Mouse (Mus musculus) heart, adult 2 months (tissue): ENCODE results near the gene Alyref2.

Experiments
- CTCF ChIP-seq: fragments of 200-600 bp; IDR thresholded peaks from 2 replicates; pipeline ENCODE4 v1.8.1; 2022; ENCODE audit warnings: antibody characterized with exemption, mild to moderate bottlenecking, moderate library complexity
- POLR2A ChIP-seq: fragments of 200-500 bp; IDR thresholded peaks from 2 replicates; pipeline ENCODE4 v1.6.1; 2011; ENCODE audit warnings: mild to moderate bottlenecking, low read depth, low read length, control low read depth; ENCODE audit not compliant: insufficient read depth

DNA sequence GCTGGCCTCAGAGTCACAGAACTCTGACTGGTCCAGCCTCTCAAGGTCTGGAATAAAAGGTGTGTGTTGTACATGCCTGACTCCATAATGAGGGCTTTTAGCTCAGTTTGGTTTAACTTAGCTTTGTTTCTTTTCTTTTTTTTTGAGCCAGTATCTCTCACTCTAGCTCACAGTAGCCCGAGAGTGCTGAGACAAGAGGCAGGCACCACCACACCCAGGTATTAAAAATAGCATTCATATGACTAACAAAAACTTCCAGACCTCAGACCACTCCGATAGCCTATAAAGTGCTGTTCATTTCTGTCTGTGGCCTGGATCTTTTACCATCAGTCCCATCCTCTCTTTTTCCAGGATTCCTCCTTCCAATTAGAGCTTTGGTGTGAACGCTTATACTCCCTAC, 33.6 kb upstream of the Alyref2 start:
- TF ChIP-seq CTCF (no peak), POLR2A (no peak)
